Mouse (Mus musculus): ENCODE results near the gene Tnfsf8. TPM values are rescaled to one million over a fixed set of nuclear protein-coding genes. Genes with fewer than 3 reads are reported as not detected.

The Tnfsf8 gene
- total RNA-seq, 2 experiments from 2014 or later: not detected

DNA sequence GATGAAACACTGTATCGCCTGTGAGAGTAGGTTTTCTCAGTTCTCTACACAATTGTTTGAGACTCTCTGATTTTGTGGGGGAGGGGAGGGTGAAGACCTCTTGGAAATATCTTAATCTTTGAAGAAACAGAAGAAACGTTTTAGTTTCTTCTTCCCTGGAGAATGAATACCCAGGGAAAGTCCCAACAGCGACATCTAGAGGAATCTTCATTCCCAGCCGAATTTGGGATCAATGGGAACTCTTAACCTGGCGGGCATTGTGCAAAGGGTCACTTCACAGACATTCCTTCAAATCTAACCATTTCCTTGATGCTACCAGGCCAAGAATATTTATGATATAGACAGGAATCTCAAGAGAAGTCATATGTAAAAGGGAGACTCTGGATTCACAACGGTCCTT, 17.2 kb downstream of the Tnfsf8 start:
- DNase-seq (ENCODE audit: low spot score in 2 of 2): no peak

DNA sequence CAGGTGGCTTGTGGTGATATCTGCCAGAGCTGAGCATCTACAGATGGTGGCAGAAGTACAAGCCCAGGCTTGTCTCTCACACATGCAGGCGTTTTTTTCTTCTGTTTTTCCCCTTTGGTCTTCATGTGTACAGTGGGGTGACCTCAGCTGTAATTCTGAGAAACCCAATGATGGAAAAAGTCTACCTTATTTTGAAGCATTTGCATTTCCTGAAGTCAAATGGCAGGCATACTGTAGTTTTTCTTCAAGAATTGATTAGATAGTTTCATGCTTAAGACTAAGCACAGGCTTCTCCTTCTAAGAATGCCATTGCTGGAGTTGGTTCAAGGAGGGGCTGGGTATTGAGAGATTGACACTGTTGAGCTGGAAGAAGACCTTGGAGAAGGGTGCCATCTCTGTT, 18.9 kb downstream of the Tnfsf8 start:
- no peak for DNase-seq (ENCODE audit: low spot score in 2 of 2)

DNA sequence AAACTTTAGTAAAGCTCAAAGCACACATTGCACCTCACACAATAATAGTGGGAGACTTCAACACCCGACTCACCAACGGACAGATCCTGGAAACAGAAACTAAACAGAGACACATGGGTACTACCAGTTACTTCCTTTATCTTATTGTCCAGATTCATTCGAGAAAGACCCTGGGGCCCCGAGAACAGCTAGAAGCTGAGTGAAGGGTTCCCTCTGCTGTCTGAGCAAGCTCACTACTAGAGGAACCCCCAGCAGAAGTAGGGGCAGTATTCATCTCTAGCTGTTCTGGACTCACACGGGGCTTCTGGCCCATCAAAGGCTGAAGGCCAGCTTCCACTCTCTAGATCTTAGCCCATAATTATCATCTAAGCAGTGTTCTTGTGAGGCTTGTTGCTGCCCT, 20.7 kb downstream of the Tnfsf8 start:
- DNase-seq (ENCODE audit: low spot score in 2 of 2): no peak

DNA sequence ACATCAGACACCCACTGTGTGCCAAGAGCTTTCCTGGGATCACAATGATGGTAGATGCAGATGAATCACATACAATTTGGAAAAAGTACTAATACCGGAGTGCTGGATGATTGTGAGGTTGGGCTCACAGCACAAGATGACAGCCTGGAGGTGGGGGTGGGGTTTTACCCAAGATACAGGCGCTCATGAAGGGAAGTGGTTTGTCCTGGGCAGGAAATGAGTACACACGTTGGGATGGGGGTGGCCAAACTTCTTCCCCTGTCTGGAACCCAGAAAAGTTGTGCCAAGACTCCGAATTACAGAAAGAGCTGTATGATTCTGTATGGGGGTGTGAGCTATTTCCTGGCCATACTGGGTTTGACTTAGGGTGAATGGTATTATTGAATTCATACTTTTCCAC, 38.0 kb downstream of the Tnfsf8 start:
- DNase-seq (ENCODE audit: low spot score in 2 of 2): no peak

DNA sequence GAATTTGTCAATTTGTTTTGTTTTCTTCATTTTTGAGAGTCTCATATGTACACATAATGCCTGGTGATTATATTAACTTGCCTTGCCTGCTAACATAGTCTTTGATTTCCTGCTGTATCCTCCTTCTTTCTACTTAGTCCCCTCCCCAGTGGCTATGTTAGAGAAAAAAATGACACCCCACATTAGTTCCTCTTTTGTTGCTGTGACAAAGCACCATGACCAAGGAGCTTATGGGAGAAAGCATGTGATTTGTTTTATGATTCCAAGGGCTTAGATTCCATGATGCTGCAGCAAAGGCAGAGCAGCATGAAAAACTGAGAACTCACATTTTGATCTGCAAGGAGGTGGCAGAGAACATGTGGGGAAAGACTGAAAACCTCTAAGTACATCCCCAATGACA, 43.6 kb downstream of the Tnfsf8 start:
- no peak for DNase-seq (ENCODE audit: low spot score in 2 of 2)

DNA sequence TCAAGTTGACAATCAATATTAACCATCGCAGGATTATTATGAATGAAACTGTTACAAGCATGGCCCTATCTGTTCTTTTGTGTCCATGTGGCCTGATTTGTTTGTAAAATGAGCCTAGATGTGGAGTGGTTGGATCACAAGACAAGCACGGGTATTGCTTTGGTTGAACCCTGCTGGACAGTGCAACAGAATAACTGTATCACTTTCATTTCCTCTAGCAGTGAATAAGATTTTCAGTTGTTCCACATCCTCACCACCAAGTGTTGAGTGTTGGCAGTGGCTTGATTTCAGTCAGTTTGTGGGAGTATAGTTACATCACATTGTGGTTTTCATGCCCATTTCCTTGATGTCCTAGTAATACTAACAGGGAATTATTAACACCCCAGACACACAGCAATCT, 45.5 kb downstream of the Tnfsf8 start:
- DNase-seq (ENCODE audit: low spot score in 2 of 2): no peak

DNA sequence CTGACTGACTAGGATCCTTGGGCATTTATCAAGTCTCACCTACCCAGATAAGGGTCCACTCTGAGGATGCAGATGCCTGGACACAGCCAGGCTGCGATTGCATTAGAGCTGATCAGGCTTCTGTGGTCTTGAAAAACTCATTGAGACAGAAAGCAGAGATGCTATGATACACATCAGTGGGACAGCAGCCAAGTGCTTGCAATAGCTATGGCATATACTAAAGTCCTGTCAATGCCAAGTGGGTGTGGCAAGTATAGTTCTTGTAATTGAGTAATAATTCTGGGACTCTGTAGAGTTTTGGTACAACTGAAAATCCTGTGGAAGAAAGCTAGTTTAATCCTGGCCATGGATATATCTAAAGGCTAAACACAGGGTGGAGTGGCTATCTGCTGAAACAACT, 63.1 kb downstream of the Tnfsf8 start:
- DNase-seq (ENCODE audit: low spot score in 2 of 2): no peak

DNA sequence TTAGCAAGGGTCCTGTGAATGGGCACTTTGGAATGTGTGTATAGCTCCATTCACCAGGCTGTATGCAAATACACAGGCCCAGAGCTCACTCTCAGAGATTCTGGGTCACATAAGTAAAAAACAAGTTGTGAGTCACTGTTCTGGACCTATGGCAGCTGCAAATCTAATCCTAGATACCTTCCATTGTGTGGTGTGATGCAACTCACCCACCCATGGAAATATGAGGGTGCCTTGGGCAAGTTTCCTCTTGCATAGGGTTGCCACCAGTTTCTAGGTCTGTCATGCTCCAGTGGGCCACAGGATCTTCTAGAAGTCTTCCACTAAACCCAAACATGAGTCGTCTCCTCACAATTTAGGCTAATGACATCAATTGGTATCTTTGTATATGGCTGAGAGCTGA, 64.6 kb downstream of the Tnfsf8 start:
- no peak for DNase-seq (ENCODE audit: low spot score in 2 of 2)

DNA sequence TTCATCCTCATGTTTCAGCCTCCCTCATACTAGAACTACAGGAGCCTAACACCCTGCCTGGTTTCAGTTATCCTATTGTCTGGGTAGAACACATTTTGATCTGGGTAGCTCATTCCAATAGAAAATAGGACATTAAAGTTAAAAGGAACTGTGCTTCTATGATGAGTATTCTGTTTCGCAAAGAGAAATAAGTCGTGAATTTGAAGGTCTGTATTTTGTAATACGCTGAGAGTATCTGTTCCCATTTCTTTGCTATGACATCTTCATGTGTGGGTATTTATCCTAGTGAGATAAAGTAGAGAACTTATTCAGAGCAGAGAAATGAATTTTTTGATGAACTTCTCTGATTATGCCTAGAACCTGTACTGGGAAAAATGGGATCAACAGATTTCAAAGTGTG, 68.8 kb downstream of the Tnfsf8 start:
- DNase-seq (ENCODE audit: low spot score in 2 of 2): no peak

DNA sequence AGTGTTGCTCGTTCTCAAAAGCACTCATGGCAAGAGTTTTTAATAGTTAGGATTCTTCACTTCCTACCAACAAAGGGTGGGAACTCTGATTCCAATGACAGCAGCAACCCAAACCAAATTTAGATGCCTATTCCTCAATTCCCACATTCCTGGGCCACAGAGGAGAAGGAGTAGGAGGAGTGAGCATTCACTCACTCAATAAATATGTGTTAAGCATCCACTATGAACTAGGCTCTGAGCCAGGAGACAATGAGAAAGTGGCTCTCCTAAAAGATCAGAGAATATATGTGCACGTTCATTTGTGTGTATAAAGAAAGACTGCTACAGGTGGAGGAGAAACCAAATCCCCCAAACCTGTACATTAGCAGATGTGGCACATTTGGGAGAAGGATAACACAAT, 75.7 kb downstream of the Tnfsf8 start:
- DNase-seq (ENCODE audit: low spot score in 2 of 2): no peak

DNA sequence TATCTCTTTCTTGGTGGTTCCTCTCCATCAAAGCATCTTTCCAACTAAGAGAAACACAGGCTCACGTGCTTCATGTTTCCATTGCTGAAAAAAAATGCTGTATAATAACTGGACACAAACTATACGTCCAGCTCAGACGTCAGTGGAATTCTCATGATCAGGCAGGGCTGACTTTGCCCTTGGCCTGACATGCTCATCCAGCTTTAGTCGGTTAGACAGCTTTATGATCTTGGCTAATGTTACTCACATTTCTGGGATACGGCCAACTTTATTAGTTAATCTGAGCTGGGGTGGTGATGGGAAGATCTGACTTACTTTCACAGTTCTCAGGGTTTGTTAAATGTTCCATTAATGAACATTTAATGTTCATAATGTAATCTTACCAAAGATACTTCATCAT, 77.3 kb downstream of the Tnfsf8 start:
- no peak for DNase-seq (ENCODE audit: low spot score in 2 of 2)

DNA sequence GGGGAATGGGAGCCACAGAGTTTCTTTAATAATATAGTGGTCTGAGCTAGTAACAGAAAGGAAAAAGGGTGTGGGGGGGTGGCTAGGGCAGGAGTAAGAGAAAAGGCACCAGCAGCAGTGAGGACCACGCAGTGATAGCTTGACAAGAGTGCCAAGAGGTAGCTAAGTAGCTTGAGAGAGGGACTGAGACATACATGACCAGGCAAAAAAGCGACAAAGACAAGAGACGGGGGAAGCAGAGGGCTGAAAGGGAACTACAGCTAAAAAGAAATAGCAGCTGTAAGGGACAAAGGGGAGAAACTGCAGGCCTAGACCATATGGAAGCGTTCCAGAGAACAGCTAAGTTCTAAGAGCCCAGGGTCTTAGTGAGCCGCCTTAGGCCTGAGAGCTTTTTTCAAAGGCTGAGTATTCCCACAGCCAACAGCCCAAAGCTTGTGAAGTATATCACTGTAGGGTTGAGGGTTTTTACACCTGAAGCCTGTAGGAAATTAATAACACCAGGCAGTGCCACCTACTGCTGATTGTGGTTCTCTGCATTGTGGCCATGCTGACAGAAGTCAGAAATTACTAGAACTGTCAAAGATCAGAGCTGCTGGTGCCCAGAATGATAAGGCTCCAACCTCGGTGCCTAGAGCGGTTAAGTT, 78.1 kb downstream of the Tnfsf8 start:
- DNase-seq (ENCODE audit: low spot score in 2 of 2): no peak

Other genes with a start within 250 kb of the Tnfsf8 start
- not detected for gene Tex48, start 238.9 kb downstream of the Tnfsf8 start, total RNA-seq (2021)
- gene Gm11214, start 198.0 kb downstream of the Tnfsf8 start, total RNA-seq (2021): not detected
- not detected for gene Tnfsf15, start 116.2 kb downstream of the Tnfsf8 start, total RNA-seq (2021)
- gene Tnc, start 185.7 kb upstream of the Tnfsf8 start, total RNA-seq (2021): 10 to 100 TPM; 70.3 to 71.8 TPM

Measured in gastrocnemius, postnatal 4 days (tissue).